Mouse (Mus musculus): ENCODE data around the gene Cx3cr1.
A peak's percentile ranks its signal among the peaks of the same experiment; 100 is the strongest.

DNA sequence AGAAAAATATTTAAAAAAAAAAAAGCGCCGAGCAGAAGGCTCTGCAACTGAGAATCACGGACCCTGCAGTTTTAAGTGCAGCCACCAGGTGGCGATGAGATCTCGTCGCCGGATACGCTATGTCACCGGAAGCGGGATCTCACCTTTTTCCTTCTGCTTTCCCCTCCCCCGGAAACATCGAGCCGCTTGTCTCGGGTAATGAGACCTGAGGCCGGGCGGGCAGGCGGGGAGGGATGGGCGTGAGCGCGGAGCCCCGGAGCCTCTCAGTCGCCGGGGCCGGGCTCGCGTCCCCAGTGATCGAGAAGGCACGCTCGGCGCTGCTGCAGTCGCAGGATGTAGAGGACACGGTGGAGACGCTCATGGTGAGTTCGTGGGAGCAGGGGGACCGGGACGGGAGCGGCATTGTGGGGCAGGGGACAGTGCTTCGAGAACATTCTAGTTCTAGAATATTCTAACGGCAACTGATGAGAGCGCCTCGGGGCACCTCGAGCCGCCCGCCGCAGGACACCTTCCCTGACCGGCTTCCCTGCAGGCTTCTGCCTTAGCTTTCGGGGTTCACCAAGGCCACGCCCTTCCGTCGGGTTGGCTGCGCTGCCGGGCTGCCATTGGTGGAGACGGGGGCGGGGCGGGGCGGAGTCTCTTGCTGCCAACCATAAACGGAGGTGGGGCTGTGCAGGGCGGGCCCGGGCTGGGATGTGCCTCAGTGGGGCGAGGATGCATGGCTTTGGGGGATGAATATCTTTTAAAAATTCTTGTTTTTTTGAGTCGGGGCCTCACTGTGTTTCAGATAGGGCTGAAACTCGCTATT, 40.7 kb upstream of the Cx3cr1 start, which contains the start of gene Slc25a38:
- TF ChIP-seq CEBPB (IDR thresholded peaks at IDR 0.05; ENCODE audit: insufficient read depth, poor library complexity, severe bottlenecking) (no peak), POLR2A (IDR thresholded peaks at IDR 0.05; ENCODE audit: insufficient read length, low read depth) (peak; percentile 69), SRF (IDR thresholded peaks at IDR 0.05; ENCODE audit: control insufficient read depth, insufficient read length, low read depth) (peak; percentile 71), USF1 (IDR thresholded peaks at IDR 0.05; ENCODE audit: low read depth) (no peak), TCF12 (IDR thresholded peaks at IDR 0.05; ENCODE audit: insufficient read depth, poor library complexity, severe bottlenecking) (no peak), E2F4 (IDR thresholded peaks at IDR 0.05; ENCODE audit: insufficient read depth) (no peak), POLR2AphosphoS2 (IDR thresholded peaks at IDR 0.05; ENCODE audit: insufficient read length, low read depth) (peak; percentile 61), MYOG (IDR thresholded peaks at IDR 0.05; ENCODE audit: control insufficient read depth in 1 of 3, insufficient read depth in 1 of 3, insufficient read length in 2 of 3, low read depth in 2 of 3) (no peak)
